Mouse (Mus musculus) duodenum, adult 2 months (tissue): ENCODE measurements around the gene Arid4b. TPM values are rescaled to one million over a fixed set of nuclear protein-coding genes. Genes with fewer than 3 reads are reported as not detected.

Experiments used
- polyA plus RNA-seq: library from polyadenylated mRNA; depleted of rRNA; stranded (reverse); fragments of >200 nt; gene quantifications from 2 replicates; pipeline ENCODE4 v1.2.3, GENCODE M21; 2012; ENCODE audit warnings: low replicate concordance; rRNA removed

The Arid4b gene
- polyA plus RNA-seq, result 2.7 and 2.8 TPM in 2 replicates

GRCm38 (mm10) chr13:14063013-14063941 lies at the start of gene Arid4b, which contains the start of gene Ggps1:
TSS of gene Arid4b (plus strand) at chr13:14063232.
TSS of gene Ggps1 (minus strand) at chr13:14063488.

GRCm38 (mm10) chr13:14039292-14039965 lies 23.6 kb upstream of the Arid4b start, which contains the start of gene Tbce:
TSS of gene Tbce (minus strand) at chr13:14039638.

Other genes with a start within 250 kb of the Arid4b start
- gene B3galnt2, start 108.8 kb upstream of the Arid4b start, polyA plus RNA-seq, result 34.9 and 39.9 TPM in 2 replicates
- gene Tbce, start 23.6 kb upstream of the Arid4b start, polyA plus RNA-seq, result 3.7 and 4.8 TPM in 2 replicates
- 1.7 and 2.5 TPM in 2 replicates for gene Ggps1, start 256 bp downstream of the Arid4b start, polyA plus RNA-seq